Mouse (Mus musculus): Measurements from ENCODE around the gene Ecd.

GRCm38 (mm10) chr14:20368271-20368670 is 20.4 kb upstream of the Ecd start:
- TF ChIP-seq USF1 (IDR thresholded peaks at IDR 0.05; ENCODE audit: low read depth) (no peak), MAX (IDR thresholded peaks at IDR 0.05) (no peak), CTCF (IDR thresholded peaks at IDR 0.05; ENCODE audit: control insufficient read depth, insufficient read depth, insufficient read length) (no peak)
